Mouse (Mus musculus) lung, adult 2 months (tissue): ENCODE measurements around the gene Ccdc38. TPM values are rescaled to one million over a fixed set of nuclear protein-coding genes. Genes with fewer than 3 reads are reported as not detected.
A peak's percentile ranks its signal among the peaks of the same experiment; 100 is the strongest.

ENCODE experiments used
- DNase-seq: peaks from one replicate; pipeline ENCODE4 v3.0.0; 2022
- H3K4me1 ChIP-seq: fragments of 200-500 bp; 2 replicates; pipeline ENCODE4 v1.6.1; 2011; ENCODE audit warnings: low read length; ENCODE audit not compliant: control insufficient read depth, insufficient read depth
- H3K4me3 ChIP-seq: fragments of 200-500 bp; replicated peaks from 2 replicates; pipeline ENCODE3; 2011; ENCODE audit warnings: low read depth, mild to moderate bottlenecking, control low read depth, low read length; ENCODE audit errors: extremely low read depth
- CTCF ChIP-seq: fragments of 200-500 bp; IDR thresholded peaks from 2 replicates; pipeline ENCODE4 v1.5.1; 2011; ENCODE audit warnings: mild to moderate bottlenecking, low read length, control low read depth; ENCODE audit not compliant: insufficient read depth
- POLR2A ChIP-seq: fragments of 200-500 bp; IDR thresholded peaks from 2 replicates; pipeline ENCODE4 v1.6.1; 2011; ENCODE audit warnings: low read depth, mild to moderate bottlenecking, control low read depth, low read length, borderline replicate concordance; ENCODE audit errors: extremely low read depth
- WGBS: fragments of 180-500 bp; shearing (Covaris S2); methylation state at CpG from one replicate; pipeline ENCODE4 v1.1.7; 2018; 5-methylcytosine and 5-hydroxymethylcytosine counted together
- polyA plus RNA-seq: library from polyadenylated mRNA; depleted of rRNA; stranded (reverse); fragments of >200 nt; gene quantifications from 2 replicates; pipeline ENCODE4 v1.2.3, GENCODE M21; 2012

Ccdc38 gene
- polyA plus RNA-seq, 1 experiment: 0.04 TPM

DNA sequence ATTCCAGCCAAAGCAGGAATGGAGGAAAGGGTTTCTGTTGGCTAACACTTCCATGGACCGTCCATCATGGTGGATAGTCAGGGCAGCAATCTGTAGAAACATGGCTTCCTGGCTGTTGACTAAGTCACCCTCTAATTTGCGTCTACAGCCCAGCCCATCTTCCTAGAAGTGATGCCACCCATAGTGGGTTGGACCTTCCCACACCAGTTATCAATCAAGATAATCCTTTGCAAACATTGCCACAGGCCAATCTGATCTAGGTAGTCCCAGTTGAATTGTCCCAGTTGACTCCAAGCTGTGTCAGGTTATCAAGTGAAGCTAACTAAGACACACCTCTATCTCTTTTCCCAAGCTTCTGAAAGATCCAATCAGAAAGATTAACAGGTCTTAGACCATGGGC, 21.8 kb upstream of the Ccdc38 start:
- TF ChIP-seq POLR2A (no peak), CTCF (no peak)
- no peak for DNase-seq
- WGBS: 71% methylated on average over 2 of the region's 2 CpGs
- Histone ChIP-seq H3K4me1 (no peaks in the 10 kb centered on the region), H3K4me3 (no peak overlapping the region)

DNA sequence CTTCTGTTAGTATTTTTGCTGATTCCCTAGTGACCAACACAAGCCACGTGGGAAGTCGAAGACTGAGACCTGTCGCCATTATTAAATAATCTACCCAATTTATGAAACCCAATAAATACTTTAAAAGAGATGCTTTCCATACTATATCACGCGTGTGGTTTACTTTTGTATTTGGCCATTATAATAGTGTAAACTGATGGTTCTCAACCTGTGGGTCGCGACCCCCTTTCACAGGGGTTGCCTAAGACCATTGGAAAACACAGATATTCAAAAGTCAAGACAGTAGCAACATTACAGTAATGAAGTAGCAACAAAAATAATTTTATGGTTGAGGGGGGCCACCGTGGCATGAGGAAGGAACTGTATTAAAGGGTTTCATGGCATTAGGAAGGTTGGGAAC, 21.3 kb upstream of the Ccdc38 start:
- Histone ChIP-seq H3K4me1 (no peaks in the 10 kb centered on the region), H3K4me3 (no peak overlapping the region)
- WGBS: 93% methylated on average over 8 of the region's 8 CpGs
- no peak for DNase-seq
- TF ChIP-seq CTCF (no peak), POLR2A (no peak)

DNA sequence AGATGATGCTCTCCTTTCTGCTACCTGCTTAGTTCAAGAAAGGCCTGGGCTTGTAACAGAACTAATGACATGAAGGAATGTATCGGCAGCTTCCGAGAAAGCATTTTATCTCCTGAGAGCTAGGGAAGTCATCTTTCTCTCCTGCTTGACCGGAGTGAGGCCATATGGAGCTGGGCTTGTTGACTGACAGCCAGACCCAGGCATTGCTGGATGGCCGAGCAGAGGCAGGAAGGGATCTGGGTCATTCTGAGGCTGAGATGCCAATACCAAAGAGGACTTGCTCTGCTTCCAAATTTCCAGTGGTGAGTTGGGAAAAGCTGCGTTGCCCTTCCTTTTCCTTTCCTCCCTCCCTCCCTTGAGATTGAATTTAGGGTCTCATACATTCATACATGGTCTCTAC, 20.7 kb upstream of the Ccdc38 start:
- Histone ChIP-seq H3K4me3 (no peak overlapping the region), H3K4me1 (no peaks in the 10 kb centered on the region)
- no peak for DNase-seq
- TF ChIP-seq CTCF: no peak
- TF ChIP-seq POLR2A: no peak
- WGBS: 74% methylated on average over 5 of the region's 5 CpGs

GRCm38 (mm10) chr10:93520994-93521393, 19.4 kb upstream of the Ccdc38 start:
- 54% methylated on average over 4 of the region's 4 CpGs for WGBS
- no peak overlapping the region for H3K4me3 ChIP-seq
- TF ChIP-seq CTCF (no peak), POLR2A (no peak)
- DNase-seq: no peak
- no peaks in the 10 kb centered on the region for H3K4me1 ChIP-seq

DNA sequence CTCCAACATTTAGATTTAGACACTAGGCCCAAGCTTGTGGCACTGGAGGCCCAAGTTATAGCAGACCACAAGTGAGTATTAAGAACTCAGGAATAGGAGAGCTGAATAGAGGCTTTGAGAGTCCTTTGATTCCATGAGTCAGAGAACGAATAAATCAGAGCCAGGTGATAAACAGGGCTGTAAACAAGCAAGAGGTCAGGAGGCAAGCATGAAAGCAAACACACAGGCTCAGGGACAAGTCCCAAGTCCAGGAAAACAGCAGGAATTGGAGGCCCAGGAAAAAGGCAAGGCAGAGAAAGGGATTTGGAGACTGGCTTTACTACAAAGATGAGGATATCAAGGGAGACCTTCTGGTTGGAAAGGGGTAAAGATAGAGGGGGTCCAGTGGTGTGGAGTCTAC, 15.1 kb upstream of the Ccdc38 start:
- TF ChIP-seq CTCF (no peak), POLR2A (no peak)
- 87% methylated on average over 1 of the region's 1 CpGs for WGBS
- H3K4me1 ChIP-seq: no peaks in the 10 kb centered on the region
- no peak for DNase-seq
- H3K4me3 ChIP-seq: no peak overlapping the region

- DNase-seq: no peak
- Histone ChIP-seq H3K4me3 (no peak overlapping the region), H3K4me1 (0 out of 2 replicates have a peak, but pooled peaks cover 2% of the 10 kb centered on the region)
- 74% methylated on average over 2 of the region's 2 CpGs for WGBS
- TF ChIP-seq POLR2A: no peak
- no peak for TF ChIP-seq CTCF
These were observed 2.1 kb upstream of the Ccdc38 start for GRCm38 (mm10) chr10:93538287-93538686.

GRCm38 (mm10) chr10:93538818-93539217, 1.6 kb upstream of the Ccdc38 start:
- H3K4me3 ChIP-seq: no peak overlapping the region
- TF ChIP-seq CTCF (no peak), POLR2A (no peak)
- 77% methylated on average over 6 of the region's 6 CpGs for WGBS
- H3K4me1 ChIP-seq: 0 out of 2 replicates have a peak, but pooled peaks cover 2% of the 10 kb centered on the region
- DNase-seq: no peak

DNA sequence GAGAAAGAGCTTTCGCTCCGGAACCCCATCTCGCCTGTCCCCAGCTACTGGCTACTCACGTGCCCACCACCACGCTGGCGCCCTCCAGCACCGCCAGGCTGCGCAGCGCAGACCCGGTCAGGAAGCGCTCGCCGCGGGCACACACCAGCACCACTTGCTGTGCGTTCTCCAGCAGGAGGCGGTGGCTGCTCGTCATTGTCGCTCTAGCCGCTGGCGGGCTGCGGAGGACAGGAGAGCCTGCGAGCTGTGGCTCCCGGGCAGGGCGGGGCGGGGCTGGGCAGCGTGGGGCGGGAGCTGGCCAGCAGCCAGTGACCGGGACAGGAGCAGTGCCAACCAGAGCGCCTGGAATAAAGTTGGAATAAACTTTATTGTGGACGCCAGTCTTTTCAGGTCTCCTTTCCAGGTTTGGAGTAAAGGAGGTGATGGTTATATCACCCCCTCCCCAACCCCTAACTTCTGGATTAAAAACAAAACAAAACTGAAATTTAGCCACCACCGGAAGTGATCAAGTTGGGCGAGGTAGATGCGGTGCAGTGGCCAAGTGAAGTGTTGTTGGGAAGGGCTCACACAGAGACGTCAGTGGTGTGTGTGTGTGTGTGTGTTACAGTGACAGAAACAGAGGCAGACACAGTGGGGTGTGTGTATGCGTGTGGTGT, 529 bp upstream of the Ccdc38 start, which contains the start of gene Amdhd1:
Amdhd1 (minus strand) TSS at position 259 of the 656 bp plus-strand sequence.
- TF ChIP-seq POLR2A (no peak), CTCF (peak; percentile 56)
- WGBS: 1% methylated on average over 35 of the region's 35 CpGs
- H3K4me3 ChIP-seq: peak within 1 kb of the TSS; percentile 54
- H3K4me1 ChIP-seq: 0 out of 2 replicates have a peak, but pooled peaks cover 2% of the 10 kb centered on the region
- peak; percentile 71 for DNase-seq

DNA sequence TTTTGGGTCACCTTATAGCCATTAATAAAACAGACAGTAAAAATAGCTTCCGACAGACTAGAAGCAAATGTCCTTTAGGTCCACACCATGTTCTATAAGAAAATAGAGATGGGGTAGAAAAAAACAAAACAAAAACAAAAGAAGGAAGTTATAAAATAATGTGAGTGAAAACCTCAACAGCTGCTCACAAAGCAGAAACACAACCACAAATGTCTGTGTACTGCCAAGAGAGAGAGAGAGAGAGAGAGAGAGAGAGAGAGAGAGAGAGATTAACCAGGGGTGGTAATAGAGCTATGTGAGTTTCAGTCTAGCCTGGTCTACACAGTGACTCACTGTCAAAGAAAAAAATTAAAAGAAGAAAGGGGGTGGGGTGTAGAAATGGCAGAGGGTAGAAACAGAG, 1.2 kb downstream of the Ccdc38 start:
- no peak overlapping the region for H3K4me3 ChIP-seq
- WGBS: 90% methylated on average over 1 of the region's 1 CpGs
- H3K4me1 ChIP-seq: 0 out of 2 replicates have a peak, but pooled peaks cover 2% of the 10 kb centered on the region
- no peak for TF ChIP-seq POLR2A
- no peak for TF ChIP-seq CTCF
- no peak for DNase-seq

DNA sequence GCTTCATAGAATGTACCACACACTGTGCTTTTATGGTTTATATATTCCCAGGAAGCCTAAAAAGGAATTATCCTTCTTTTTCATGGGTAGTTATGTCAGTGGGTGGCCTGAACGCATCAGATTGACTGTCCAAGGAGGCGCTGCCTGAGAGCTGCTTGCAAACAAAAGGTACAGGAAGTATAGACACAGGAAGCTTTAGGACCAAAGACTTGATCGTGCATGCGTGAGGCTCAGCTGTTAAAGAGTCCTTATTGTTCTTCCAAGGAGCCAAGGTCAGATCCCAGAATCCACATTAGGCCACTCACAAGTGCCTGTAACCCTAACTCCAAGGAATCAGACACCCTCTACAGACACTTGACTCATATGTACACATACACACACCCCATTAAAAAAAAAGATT, 1.9 kb downstream of the Ccdc38 start:
- 52% methylated on average over 4 of the region's 4 CpGs for WGBS
- Histone ChIP-seq H3K4me3 (no peak overlapping the region), H3K4me1 (0 out of 2 replicates have a peak, but pooled peaks cover 2% of the 10 kb centered on the region)
- TF ChIP-seq POLR2A (no peak), CTCF (no peak)
- no peak for DNase-seq
